Mouse (Mus musculus): ENCODE results near the gene Agbl2. TPM values are rescaled to one million over a fixed set of nuclear protein-coding genes. Genes with fewer than 3 reads are reported as not detected.
A peak's percentile ranks its signal among the peaks of the same experiment; 100 is the strongest.

Agbl2 gene
- total RNA-seq (2021) = under 1 TPM; 0.18 to 0.55 TPM
- long read RNA-seq, experiment 1, partial matches to known transcripts = 0 of 2 reads
- long read RNA-seq, experiment 1, other reads (novel, unspliced or antisense) = 2 of 2 reads
- long read RNA-seq, experiment 2, partial matches to known transcripts = 0 of 1 reads
- long read RNA-seq, experiment 2, other reads (novel, unspliced or antisense) = 1 of 1 reads

DNA sequence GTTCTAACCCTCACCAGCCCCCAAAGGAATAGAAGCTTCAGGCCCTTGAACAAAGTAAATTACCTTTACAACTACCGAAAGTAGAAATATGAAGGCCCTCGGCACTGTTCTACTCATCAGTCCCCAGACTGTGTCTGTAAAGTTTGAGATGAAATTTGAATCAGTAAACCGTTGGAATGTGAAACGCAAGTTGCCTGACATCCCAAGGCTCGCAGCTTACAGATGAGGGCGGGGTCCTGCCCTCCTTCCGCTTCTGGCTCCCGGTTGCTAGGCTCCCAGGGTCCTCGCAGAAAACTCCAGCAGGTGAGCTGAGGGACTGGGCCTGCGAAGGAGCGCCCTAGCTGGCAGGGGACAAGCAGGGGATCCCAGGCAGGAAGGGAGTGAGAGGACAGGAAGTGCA is at the start of gene Agbl2:
Gene Agbl2, plus strand, starts transcription at position 270 of the 400 bp plus-strand sequence.
- no peak for DNase-seq (ENCODE audit: low spot score in 2 of 2)
- intact Hi-C loops (cut with DNase I) = loop anchor here (5.0 kb wide), 1 partner anchor 65 kb away; the partner anchor contains the start of gene Mtch2

- DNase-seq (ENCODE audit: low spot score in 2 of 2) = no peak
- intact Hi-C loops (cut with DNase I) = no loop called here
Observed at GRCm38 (mm10) chr2:90735326-90735725, 47.2 kb upstream of the Agbl2 start.

- no peak for DNase-seq (ENCODE audit: low spot score in 2 of 2)
- intact Hi-C loops (cut with DNase I) = no loop called here
Observed at GRCm38 (mm10) chr2:90738801-90739200, 43.7 kb upstream of the Agbl2 start.

GRCm38 (mm10) chr2:90739327-90739726 is 43.2 kb upstream of the Agbl2 start:
- intact Hi-C loops (cut with DNase I) = no loop called here
- DNase-seq (ENCODE audit: low spot score in 2 of 2) = no peak

GRCm38 (mm10) chr2:90739921-90740320 is 42.6 kb upstream of the Agbl2 start:
- intact Hi-C loops (cut with DNase I) = no loop called here
- no peak for DNase-seq (ENCODE audit: low spot score in 2 of 2)

- intact Hi-C loops (cut with DNase I) = no loop called here
- no peak for DNase-seq (ENCODE audit: low spot score in 2 of 2)
Observed at GRCm38 (mm10) chr2:90744285-90745052, 38.1 kb upstream of the Agbl2 start.

DNA sequence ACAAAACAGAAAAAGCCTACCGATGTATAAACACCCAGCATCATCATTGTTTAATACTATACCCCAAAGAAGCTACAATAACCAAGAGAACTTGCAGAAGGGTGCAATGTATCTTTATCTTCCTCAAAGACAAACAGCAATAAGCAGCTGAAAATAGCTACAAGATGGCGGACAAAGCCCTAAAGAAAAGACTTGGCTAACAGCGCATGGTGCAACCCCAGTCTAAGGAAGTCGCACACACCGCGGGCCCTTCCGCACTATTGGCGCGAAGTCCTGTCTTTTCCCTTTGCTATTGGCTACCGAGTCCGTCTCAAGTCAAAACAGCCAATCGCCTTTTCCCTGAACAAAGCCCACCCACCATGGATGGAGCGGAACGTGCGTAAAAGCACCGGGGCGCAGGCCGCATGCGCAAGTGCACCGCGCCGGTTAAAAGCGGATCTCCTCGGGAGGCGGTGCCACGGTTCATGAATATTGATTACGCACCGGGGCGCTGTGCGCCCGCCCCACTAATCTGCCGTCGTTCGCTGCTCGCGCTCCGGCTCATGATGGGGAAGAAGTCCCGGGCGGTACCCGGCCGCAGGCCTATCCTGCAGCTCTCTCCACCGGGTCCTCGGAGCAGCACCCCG is 37.4 kb upstream of the Agbl2 start, which contains the start of gene Fnbp4:
Gene Fnbp4, plus strand, starts transcription at position 318 of the 626 bp plus-strand sequence.
- intact Hi-C loops (cut with DNase I) = no loop called here
- DNase-seq (ENCODE audit: low spot score in 2 of 2) = peak; percentile 98 to 99

GRCm38 (mm10) chr2:90745740-90746537 is 36.6 kb upstream of the Agbl2 start:
- peak in 1 of 2 experiments; percentile 49 for DNase-seq (ENCODE audit: low spot score in 2 of 2)
- intact Hi-C loops (cut with DNase I) = no loop called here

DNA sequence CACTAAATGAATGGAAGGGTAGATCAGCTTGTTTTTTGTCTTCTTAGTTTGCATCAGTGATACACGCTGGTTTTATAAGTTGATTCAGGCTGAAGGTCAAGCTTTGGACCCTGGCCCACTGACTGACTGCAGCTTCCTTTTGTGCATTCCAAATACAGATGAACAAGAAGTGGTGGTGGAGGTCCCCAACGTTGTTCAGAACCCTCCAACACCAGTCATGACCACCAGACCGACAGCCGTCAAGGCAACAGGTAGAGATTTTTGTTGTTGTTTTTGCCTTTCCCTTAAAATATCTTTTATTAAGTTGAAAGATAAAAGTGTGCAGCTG is 36.0 kb upstream of the Agbl2 start:
- intact Hi-C loops (cut with DNase I) = no loop called here
- no peak for DNase-seq (ENCODE audit: low spot score in 2 of 2)

DNA sequence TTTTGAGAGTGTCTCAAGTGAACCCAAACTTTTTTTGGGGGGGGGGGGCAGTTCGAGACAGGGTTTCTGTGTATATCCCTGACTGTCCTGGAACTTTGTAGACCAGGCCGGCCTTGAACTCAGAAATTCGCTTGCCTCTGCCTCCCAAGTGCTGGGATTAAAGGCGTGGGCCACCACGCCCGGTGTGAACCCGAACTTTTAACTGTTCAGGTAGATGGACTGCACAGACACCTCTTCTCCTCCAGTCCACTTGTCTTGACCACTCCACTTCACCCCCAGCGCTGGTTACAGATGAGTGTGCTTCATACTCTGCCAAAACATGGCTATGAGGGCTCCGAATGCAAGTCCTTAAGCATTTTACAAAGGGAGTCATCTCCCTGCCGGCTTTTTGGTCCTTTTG is 35.4 kb upstream of the Agbl2 start:
- intact Hi-C loops (cut with DNase I) = no loop called here

GRCm38 (mm10) chr2:90749676-90750459 is 32.7 kb upstream of the Agbl2 start:
- DNase-seq (ENCODE audit: low spot score in 2 of 2) = no peak
- intact Hi-C loops (cut with DNase I) = no loop called here

More for the DNA sequence above, 35.4 kb upstream of the Agbl2 start:
- no peak for DNase-seq (ENCODE audit: low spot score in 2 of 2)

GRCm38 (mm10) chr2:90753565-90753964 is 29.0 kb upstream of the Agbl2 start:
- intact Hi-C loops (cut with DNase I) = no loop called here
- DNase-seq (ENCODE audit: low spot score in 2 of 2) = no peak

DNA sequence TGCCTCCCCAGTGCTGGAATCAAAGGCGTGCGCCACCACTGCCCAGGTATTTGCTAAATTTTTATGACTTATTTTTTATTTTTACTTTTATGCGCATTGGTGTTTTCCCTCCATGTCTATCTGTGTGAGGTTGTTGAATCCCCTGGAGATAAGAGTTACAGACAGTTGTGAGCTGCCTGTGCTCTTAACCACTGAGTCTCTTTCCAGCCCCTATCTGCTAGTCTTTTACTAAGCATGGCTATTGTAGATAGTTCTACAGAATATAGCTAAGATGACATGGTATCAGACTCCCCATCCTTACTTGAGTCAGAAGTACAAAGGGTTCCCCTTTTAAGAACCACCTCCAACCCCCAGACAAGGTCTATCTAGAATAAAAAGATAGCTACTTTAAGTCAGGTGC is 28.3 kb upstream of the Agbl2 start:
- intact Hi-C loops (cut with DNase I) = no loop called here
- no peak for DNase-seq (ENCODE audit: low spot score in 2 of 2)

GRCm38 (mm10) chr2:90765123-90765522 is 17.4 kb upstream of the Agbl2 start:
- intact Hi-C loops (cut with DNase I) = loop anchor here (5.0 kb wide), 1 partner anchor 63 kb away; no protein-coding TSS in a partner anchor
- no peak for DNase-seq (ENCODE audit: low spot score in 2 of 2)

DNA sequence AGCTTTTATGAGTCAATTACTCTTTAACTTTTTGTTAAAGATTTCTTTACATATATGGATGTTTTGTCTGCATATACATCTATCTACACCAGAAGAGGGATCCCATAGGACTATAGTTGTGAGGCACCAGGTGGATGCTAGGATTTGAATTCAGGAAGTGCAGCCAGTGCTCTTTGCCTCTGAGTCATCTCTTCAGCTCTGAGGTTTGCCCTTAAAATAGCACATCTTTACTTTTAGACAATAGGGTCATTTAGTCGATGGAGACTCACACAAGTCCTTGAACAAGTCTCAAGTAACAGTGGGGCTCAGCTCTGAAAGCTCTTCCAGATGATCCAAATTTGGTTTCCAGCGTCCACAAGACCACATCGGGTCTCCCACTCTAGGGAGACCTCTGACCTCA is 1.2 kb upstream of the Agbl2 start:
- intact Hi-C loops (cut with DNase I) = loop anchor here (5.0 kb wide), 1 partner anchor 66 kb away; the partner anchor contains the start of gene Mtch2
- DNase-seq (ENCODE audit: low spot score in 2 of 2) = no peak

DNA sequence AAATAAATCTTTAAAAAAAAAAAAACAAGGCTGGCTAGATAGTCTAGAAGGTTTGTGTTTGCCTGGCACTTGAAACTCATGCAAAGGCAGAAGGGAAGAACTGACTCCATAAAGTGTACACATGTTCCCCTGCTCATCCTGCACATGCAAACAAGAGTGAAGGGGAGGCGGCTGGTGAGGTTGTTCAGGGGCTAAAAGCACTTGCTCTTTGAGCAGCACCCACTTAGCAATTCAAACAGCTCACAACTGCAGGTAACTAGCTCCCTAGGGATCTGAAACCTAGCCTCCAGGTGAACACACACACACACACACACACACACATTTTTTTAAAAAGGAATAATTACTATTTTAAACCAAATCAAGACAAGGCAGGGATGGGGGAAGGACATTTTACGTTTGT is 589 bp upstream of the Agbl2 start:
- no peak for DNase-seq (ENCODE audit: low spot score in 2 of 2)
- intact Hi-C loops (cut with DNase I) = loop anchor here (5.0 kb wide), 1 partner anchor 65 kb away; the partner anchor contains the start of gene Mtch2

GRCm38 (mm10) chr2:90782901-90783486 is 467 bp downstream of the Agbl2 start:
- intact Hi-C loops (cut with DNase I) = loop anchor here (5.0 kb wide), 1 partner anchor 64 kb away; the partner anchor contains the start of gene Mtch2
- no peak for DNase-seq (ENCODE audit: low spot score in 2 of 2)

DNA sequence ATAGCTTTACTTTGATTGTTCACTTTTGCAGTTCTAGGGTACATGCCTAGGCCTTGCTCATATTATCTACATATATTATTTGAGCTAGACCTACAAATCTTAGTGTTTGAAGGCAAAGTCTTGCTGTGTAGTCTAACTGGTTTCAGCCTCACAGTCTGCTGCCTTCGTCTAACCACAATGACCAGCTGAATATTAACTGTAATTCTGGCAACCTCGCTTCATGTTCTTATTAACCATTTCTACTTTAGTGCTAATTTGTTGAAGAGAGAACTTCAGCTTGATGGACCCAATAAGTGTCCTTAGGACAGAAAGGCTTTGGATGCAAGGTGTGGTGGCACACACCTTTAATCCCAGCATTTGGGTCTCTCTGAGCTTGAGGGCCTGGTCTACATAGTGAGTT is 5.6 kb downstream of the Agbl2 start:
- DNase-seq (ENCODE audit: low spot score in 2 of 2) = no peak
- intact Hi-C loops (cut with DNase I) = no loop called here
